Mouse (Mus musculus) G1E-ER4 (cell line): ENCODE results near the gene Nudt21. TPM values are rescaled to one million over a fixed set of nuclear protein-coding genes. Genes with fewer than 3 reads are reported as not detected.

ENCODE experiments used
- GATA1 ChIP-seq: IDR thresholded peaks from one replicate; pipeline ENCODE4 v1.8.0; 2012; ENCODE audit warnings: low read length, inconsistent platforms
- polyA plus RNA-seq: library from polyadenylated mRNA; stranded (reverse); fragments of >175 nt; gene quantifications from 2 replicates; pipeline ENCODE4 v1.2.3, GENCODE M21; 2012

Nudt21 gene
- polyA plus RNA-seq, 1 experiment = 554 TPM

DNA sequence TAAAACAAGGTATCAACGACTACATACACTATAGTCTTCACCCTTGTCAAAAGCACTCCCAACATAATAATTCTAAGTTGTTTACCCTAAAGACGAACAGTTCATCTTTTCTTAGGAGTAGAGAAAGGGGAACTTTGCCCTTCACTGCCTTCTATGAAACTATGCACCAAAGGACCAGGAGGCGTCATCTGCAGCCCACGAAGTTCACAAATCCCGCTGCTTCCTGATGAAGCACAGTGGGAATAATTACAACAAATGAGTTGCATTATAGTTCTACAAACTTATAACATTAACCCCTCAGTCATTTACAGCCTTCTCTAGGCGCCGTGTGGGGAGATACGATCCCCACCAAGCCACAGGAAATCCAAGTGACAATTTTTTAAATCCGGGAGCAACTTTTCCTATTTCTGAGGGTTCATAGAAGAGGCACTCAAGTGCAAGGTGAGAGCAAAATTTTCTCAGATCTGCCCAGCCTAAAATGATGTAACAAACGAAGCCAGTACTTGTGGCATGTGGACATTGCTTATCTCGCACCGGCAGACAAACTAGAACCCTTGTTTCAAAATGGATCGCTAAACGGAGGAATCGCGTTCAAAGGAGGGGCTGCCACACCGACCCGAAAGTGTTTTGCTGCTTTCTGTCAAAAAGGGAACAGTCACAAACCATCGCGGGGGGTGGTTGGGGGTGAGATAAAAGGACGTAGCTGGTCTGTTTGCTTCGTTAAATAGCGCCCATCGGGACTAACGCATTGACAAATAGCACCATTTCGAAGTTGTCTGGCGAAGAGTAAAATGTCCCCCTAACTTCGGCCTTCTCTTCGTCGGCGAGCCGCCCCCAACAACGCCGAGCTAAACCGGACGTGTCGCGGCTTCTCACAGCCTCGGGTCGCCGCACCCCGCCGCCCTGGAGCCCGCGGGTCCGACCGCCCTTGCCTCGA lies 25.5 kb downstream of the Nudt21 start:
- TF ChIP-seq GATA1 = no peak

- TF ChIP-seq GATA1 = no peak
Observed at GRCm38 (mm10) chr8:94010101-94010705, 26.6 kb downstream of the Nudt21 start.

DNA sequence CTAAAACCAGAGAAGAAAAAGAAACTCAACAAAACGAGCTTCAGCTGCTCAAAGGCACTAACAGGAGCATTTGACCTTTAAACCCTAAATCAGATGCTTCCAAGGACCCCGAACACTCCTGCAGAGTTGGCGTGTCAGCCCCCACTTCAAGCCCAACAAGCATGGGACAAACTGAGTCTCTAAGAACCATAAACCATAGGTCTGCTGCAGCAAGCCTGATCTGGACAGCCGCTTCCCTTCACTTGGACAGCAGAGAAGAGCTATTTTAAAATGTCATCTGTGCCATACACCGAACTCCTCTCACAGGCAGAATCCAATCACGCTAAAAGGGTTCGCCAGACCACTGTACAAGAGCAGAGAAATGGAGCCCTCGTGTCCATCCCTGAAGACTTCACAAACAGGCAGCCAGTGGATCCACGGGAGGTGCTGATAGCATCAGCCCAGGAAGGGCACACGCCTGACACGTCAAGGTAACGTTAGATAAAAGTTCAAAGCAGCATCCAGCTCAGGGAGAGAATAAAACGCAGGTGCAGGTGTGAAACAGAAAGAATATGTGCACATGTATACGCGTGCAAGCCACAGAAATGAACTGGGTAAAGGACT lies 27.5 kb downstream of the Nudt21 start:
- TF ChIP-seq GATA1 = no peak

- no peak for TF ChIP-seq GATA1
Observed at GRCm38 (mm10) chr8:94004139-94004538, 32.7 kb downstream of the Nudt21 start.

GRCm38 (mm10) chr8:93998961-93999360 lies 37.9 kb downstream of the Nudt21 start:
- TF ChIP-seq GATA1 = no peak

GRCm38 (mm10) chr8:93989739-93990138 lies 47.1 kb downstream of the Nudt21 start:
- TF ChIP-seq GATA1 = no peak

DNA sequence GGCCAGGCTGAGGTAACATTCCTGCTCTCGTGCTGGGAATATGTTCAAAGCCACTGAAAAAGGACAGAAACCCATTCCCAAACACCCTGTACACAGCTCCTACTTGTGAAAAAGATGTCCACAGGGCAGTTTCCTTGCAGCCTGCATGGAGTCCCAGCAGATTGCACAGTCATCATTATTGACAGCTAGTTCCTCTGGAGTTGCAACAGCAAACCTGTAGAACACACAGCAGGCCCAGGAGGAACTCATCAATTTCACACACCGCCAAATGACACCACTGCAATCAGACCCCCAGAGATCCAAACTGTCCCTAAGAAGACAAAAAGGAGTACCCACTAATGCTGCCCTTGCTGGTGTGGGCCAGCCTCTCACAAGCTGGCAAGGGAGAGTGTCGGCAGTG lies 52.1 kb downstream of the Nudt21 start:
- TF ChIP-seq GATA1 = no peak

- no peak for TF ChIP-seq GATA1
Observed at GRCm38 (mm10) chr8:93983827-93984226, 53.0 kb downstream of the Nudt21 start.

- no peak for TF ChIP-seq GATA1
Observed at GRCm38 (mm10) chr8:93981679-93982215, 55.1 kb downstream of the Nudt21 start.

DNA sequence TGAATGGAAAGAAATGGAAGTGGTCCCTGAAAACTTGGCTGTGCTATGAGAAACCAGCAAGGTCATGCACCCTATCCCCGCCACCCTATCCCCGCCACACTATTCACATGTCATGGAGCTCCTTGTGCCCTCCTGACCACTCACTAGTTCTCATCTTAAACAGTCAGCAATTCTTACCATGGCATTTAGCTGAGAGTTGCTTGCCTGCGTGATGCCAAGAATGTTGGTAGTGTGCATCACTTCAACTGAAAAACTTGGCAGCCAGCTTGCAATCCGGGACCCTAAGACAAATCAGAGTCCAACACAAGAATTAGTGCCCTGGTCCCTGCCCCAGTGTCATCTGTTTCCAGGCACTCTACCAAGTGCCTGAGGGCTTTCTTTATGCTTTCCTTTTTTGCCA lies 56.7 kb downstream of the Nudt21 start:
- TF ChIP-seq GATA1 = no peak

DNA sequence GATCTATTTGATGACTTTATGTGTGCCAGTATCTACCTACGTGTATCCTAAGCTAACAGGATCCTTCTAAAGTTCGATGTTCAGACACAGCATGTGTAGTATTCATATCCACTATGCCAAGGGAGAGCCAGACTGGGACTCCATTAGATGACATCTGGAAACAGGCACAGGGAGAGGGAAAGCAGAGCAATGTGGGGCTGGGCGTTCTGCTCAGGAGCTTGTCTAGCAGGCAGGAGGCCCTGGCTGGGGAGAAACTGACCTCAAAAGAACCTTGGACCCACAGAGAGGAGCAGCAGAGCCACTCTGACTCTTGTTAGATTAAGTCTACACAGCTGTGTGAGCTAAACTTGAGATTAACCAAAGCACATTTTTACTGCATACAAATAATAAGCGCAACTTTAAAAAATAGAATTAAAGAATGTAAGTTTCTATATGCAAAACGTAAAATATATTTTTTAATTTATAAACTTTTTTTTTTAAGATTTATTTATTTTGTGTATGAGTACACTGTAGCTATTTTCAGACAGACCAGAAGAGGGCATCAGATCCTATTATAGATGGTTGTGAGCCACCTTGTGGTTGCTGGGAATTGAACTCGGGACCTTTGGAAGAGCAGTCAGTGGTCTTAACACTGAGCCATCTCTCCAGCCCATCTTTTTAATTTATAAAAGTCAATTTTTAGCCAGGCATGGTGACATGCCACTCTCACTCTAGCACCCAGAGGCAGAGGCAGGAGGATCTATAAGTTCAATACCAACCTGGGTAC lies 60.2 kb downstream of the Nudt21 start:
- no peak for TF ChIP-seq GATA1

- no peak for TF ChIP-seq GATA1
Observed at GRCm38 (mm10) chr8:93975358-93975757, 61.5 kb downstream of the Nudt21 start.

- no peak for TF ChIP-seq GATA1
Observed at GRCm38 (mm10) chr8:93974602-93975186, 62.1 kb downstream of the Nudt21 start.

GRCm38 (mm10) chr8:93973831-93974375 lies 62.9 kb downstream of the Nudt21 start:
- TF ChIP-seq GATA1 = no peak
